ENCODE assay signal across 10 mouse cellular contexts in genomic region chr8:90371611-90372222, GRCm38 (mm10). TPM values are rescaled to one million over a fixed set of nuclear protein-coding genes. Genes with fewer than 3 reads are reported as not detected.
DNase-seq lines count a peak whose midpoint lies in the region; ATAC-seq lines count a peak whose summit lies in the region.
"Had no signal": no experiment of that assay in that cellular context is flagged by ENCODE, and none has a peak within 500 bp of the region (broad histone marks: within the 10 kb centered on the region; RNA-seq: fewer than 3 reads in every experiment).

No protein-coding gene starts in this region.

- no peaks in the 10 kb centered on the region for H3K27me3 ChIP-seq in heart, embryonic 12.5 days (replicated peaks)
- H3K27me3 ChIP-seq: embryonic facial prominence, embryonic 15.5 days; heart, embryonic 13.5 days had no signal

- DNase-seq in layer of hippocampus, postnatal 10 days (ENCODE audit: low spot score in 2 of 2): peak; percentile 52 to 60
- DNase-seq in layer of hippocampus, adult 9-10 months (ENCODE audit: low spot score): no peak
- peak; percentile 69 to 71 for DNase-seq in cerebellum, adult 18-20 months
- DNase-seq in cerebellum, postnatal 25 days: peak; percentile 79 to 84
- DNase-seq in kidney, postnatal 14 days: peak; percentile 30
- DNase-seq: thymus, postnatal 25 days had no signal

- no peak overlapping the region for H3K27ac ChIP-seq in heart, embryonic 12.5 days (ENCODE audit: poor library complexity, severe bottlenecking)
- H3K27ac ChIP-seq: embryonic facial prominence, embryonic 15.5 days; heart, embryonic 13.5 days had no signal

- no peaks in the 10 kb centered on the region for H3K9me3 ChIP-seq in heart, embryonic 12.5 days (replicated peaks)
- H3K9me3 ChIP-seq: embryonic facial prominence, embryonic 15.5 days; heart, embryonic 13.5 days had no signal

- no peak overlapping the region for H3K9ac ChIP-seq in heart, embryonic 12.5 days
- H3K9ac ChIP-seq: embryonic facial prominence, embryonic 15.5 days; heart, embryonic 13.5 days had no signal

- ATAC-seq in heart, embryonic 12.5 days (ENCODE audit: insufficient number of reproducible peaks, low FRiP score): no peak
- ATAC-seq in monocyte, adult 5-6 weeks (replicated peaks; ENCODE audit: insufficient number of reproducible peaks, low FRiP score, low TSS enrichment, poor library complexity, severe bottlenecking): no peak

- 81% methylated on average over 10 of the region's 10 CpGs for WGBS in heart, embryonic 12.5 days

- H3K36me3 ChIP-seq in heart, embryonic 12.5 days: no peaks in the 10 kb centered on the region
- H3K36me3 ChIP-seq: embryonic facial prominence, embryonic 15.5 days; heart, embryonic 13.5 days had no signal

- H3K4me2 ChIP-seq in heart, embryonic 12.5 days: no peak overlapping the region
- H3K4me2 ChIP-seq: embryonic facial prominence, embryonic 15.5 days; heart, embryonic 13.5 days had no signal

- no peak overlapping the region for H3K4me3 ChIP-seq in heart, embryonic 12.5 days
- H3K4me3 ChIP-seq: embryonic facial prominence, embryonic 15.5 days; heart, embryonic 13.5 days had no signal

- H3K4me1 ChIP-seq in heart, embryonic 12.5 days (replicated peaks): no peaks in the 10 kb centered on the region
- H3K4me1 ChIP-seq: embryonic facial prominence, embryonic 15.5 days; heart, embryonic 13.5 days had no signal

RNA-seq across cellular contexts. Expression of gene Tox3, which starts 23.6 kb away (rescaled TPM):
- 10 to 100 TPM in 1 of 2 experiments, 1 to 10 TPM in 1; 9.9 to 10.3 TPM for total RNA-seq in layer of hippocampus, postnatal 10 days (2021)
- 18.4 and 20.3 TPM in 2 replicates for polyA plus RNA-seq in heart, embryonic 12.5 days (2016; fragmentation: Nextera tagmentation; extraction: Ambion mirVana)
- not detected in 3 replicates for total RNA-seq in monocyte, adult 5-6 weeks (2017)

Comparison
In these comparisons a context has a peak if more than half of its experiments do, and no peak if none do; other contexts are left out.
1. RNA of gene Tox3, which starts 23.6 kb away (total RNA-seq): 9.9 to 10.3 TPM in layer of hippocampus, postnatal 10 days; not detected in monocyte, adult 5-6 weeks; every median in the first group is over 10 times any median in the second.